Mouse (Mus musculus) ES-CJ7 (cell line): ENCODE data around the gene Hcst.

Experiments
- DNase-seq: peaks from one replicate; pipeline ENCODE4 v3.0.0; 2011; ENCODE audit warnings: low read depth, low spot score

The Hcst gene

GRCm38 (mm10) chr7:30419561-30420499 is at the start of gene Hcst:
Hcst (minus strand) TSS chr7:30419854.
- no peak for DNase-seq

DNA sequence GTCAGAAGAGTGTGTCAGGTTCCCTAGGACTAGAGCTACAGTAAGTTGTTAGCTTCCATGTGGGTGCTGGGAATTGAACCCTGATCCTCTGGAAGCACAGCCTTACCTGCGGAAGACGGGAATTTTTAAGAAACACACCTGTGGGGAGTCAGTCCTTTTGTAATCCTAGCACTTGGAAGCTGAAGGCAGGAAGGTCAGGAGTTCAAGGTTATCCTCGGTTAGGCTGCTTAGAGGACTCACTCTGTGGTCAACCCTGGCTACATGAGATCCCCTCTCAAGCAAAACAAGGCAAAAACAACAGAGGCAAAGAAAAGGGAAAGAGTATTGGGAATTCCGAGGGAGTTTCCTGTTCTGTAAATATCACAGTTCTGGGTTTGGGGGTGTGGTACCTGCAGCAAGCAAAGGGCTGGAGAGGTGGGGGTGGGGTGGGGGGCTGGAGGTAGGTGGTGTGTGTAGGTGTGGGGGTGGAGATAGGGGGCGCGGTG is 45.2 kb upstream of the Hcst start:
- peak; percentile 95 for DNase-seq

GRCm38 (mm10) chr7:30463996-30464395 is 44.3 kb upstream of the Hcst start:
- DNase-seq: peak; percentile 62

DNA sequence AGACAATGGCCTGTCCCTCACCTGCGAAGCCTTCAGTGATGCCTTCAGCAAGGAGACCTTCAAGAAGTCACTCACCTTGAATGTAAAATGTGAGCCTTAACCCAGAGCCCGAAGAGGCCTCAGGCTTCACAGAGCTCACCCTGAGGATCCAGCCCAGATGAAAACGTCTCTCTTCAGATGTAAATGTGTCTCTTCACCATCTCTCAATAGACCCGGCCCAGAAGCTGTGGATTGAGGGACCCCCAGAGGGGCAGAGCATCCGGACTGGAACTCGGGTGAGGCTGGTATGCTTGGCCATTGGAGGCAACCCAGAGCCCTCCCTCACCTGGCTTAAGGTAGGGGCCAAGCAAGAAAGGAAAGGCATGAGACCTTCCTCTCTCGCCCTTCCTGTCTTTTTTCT is 43.9 kb upstream of the Hcst start:
- DNase-seq: peak; percentile 93

- no peak for DNase-seq
These were observed 39.8 kb upstream of the Hcst start for GRCm38 (mm10) chr7:30459484-30459883.

DNA sequence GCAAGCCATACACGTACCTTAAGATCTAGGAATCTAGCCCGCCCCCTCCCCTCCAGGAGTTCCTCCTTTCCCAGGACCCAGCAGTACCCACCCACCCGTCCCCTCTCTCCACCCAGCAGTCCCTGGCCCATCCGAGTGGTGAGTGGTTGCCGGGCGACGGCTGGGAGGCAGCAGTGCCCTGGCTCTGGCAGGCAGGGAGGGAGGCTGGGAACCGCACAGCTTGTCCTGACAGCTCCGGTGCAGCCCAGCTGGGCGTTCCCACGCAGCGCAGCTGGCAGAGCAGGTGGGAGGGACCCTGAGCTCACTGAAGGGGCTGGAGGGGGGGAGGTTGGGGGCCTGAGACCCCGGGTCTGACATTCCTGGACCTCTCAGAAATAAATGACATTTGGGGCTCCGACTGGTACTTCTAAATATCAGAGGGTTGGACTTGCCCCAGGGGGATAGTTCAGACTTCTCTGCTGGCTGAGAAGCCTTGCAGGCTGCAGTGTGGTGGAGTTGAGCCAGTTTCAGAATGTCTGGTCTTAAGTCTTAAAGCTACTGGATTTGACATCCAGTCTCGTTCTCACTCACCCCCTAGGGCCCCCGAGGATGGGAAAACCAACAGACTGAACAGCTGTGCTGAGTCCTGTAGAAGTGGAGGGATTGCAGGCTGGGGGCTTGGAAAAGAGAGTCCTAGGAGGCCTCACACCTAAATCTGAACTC is 38.1 kb upstream of the Hcst start, which contains the start of the genes Kirrel2 and Nphs1:
Gene Kirrel2 (minus strand): TSS at position 62 of the 702 bp plus-strand sequence.
Gene Nphs1 (plus strand): TSS at position 687 of the 702 bp plus-strand sequence.
- peak; percentile 54 for DNase-seq

- DNase-seq: no peak
These were observed 37.4 kb upstream of the Hcst start for GRCm38 (mm10) chr7:30456911-30457628.

GRCm38 (mm10) chr7:30456487-30456886 is 36.8 kb upstream of the Hcst start:
- no peak for DNase-seq

- peak; percentile 54 for DNase-seq
These were observed 34.6 kb upstream of the Hcst start for GRCm38 (mm10) chr7:30454259-30454658.

DNA sequence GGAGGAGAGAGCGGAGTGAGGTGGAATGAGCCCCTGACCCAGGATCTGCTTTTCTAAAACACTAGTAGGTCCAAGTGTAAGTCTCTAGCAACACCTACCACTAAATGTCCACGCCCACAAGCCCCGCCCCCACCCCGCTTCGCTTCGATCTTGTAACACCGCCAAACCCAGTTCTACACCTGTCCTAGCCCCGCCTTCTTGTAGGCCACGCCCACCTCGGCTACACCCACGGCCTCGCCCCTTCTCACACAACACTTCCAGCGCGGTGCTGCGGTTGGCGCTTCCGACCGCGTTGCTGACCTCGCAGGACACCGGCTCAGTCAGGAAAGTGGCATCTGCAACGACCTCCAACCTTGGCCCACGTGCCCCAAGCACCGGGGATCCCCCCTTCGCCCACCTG is 34.1 kb upstream of the Hcst start:
- DNase-seq: peak; percentile 91

GRCm38 (mm10) chr7:30453327-30453726 is 33.7 kb upstream of the Hcst start:
- DNase-seq: no peak

DNA sequence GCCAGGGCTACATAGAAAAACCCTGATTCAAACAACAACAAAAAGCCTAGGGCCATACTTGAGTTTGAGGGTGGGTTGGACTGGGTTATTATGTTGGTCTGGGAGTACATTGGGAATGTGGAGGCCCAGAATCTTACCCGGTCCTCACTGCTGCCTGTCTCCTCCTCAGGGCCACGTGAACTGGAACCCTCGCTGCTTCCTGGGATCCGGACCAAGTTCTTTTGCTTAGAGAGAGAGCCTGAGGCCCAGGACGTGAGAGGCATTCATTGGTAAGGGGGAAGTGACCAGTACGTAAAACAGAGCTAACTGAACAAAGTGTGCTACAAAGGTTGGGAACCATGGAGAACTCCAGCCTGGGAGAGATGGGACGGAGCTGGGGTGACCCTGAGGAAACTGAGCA is 30.6 kb upstream of the Hcst start:
- DNase-seq: no peak

GRCm38 (mm10) chr7:30444971-30445751 is 25.5 kb upstream of the Hcst start, which contains the start of gene Aplp1:
Aplp1 (minus strand) TSS chr7:30445535.
- DNase-seq: peak; percentile 69

DNA sequence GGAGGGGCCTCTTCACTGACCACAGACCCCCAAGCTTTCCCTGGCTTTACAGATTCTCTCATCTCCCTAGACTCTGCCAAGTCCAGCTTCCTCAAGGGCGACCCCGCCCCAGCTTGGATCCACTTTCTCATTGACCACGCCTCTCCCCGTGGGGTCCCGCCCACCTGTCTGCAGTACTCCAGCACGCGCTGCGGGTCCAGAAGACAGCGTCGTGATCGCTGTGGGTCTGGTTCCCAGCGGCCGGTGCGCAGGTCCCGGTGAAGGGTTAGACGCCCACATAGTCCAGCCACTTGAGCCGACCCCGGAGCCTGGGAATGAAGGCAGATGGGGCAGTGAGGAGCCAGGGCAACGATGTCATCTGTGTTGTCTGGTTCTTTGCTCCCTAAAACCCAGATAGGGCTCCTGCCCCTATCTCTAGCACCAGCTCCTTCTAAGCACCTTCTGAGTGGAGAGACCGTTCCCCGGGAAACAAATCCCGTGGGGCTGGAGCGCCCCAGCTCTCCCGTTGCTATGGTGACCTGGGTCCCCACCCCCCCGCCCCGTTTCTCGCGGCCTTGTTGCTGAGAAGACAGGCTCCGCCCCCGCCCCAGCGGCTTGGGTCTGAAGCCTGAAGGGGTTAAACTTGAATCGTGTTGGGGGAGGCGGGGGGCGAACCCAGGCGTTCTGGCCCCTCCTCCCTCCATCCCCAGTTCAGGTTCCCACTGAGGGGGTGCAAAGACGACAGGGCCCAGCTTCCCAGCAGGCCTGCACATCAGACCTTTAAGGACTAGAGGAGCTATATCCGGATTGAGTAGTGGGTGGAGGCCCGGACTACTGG is 24.7 kb upstream of the Hcst start:
- DNase-seq: peak; percentile 86

DNA sequence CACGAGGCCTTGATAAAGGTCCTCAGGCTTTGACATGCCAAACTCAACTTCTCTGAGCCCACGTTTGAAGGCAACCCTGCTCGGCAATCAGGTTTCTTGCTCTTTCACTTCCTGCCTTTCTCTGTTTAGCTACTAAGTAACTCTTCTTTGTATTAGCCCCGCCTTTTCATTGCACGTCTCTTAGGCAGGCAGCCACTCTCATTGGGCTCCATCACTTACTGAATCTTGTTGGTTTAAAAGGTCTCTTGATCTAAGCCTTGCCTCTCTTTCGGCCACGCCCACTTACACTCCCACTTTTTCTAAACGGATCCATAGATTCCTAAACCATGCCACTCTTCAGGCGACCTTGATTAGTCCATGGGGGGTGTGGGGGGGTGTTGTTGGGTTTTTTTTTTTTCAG is 24.0 kb upstream of the Hcst start:
- peak; percentile 84 for DNase-seq

GRCm38 (mm10) chr7:30440697-30441096 is 21.0 kb upstream of the Hcst start:
- peak; percentile 90 for DNase-seq

DNA sequence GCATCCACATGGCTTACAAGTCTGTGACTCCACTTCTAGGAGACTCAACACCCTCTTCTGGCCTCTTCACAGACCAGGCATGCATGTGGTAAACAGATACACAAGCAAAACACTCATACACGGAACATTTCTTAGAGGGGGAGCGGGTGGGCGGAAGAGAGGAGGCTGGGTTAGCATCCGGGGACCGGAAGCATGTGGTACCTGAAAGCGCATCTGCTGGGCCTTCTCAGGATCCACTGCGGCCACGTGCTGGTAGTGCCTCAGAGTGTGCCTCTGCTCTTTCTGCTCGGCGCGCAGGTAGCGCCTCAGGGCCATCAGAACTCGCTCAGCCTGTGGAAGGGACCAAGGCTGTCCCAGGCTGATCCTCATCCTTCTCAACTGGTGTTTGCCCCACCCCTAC is 20.1 kb upstream of the Hcst start:
- DNase-seq: no peak

DNA sequence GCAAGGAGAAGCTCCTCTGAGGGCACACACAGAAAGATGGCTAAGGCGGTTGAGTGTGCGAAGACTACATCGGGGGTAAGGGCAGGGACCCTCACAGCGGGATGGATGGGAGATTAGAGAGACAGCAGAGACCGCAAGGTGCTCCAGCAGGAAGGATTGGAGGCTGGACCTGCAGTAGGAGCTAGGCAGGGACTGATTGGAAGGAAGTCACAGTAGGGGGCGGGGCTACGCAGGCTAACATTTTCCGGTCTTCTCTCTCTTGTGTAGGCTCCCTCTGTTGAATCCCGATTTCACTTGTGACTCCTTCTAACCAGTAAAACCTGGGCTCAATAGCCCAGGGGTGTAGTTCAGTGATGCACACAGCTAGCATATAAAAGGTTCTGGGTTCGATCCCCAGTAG is 17.2 kb upstream of the Hcst start:
- peak; percentile 96 for DNase-seq

DNA sequence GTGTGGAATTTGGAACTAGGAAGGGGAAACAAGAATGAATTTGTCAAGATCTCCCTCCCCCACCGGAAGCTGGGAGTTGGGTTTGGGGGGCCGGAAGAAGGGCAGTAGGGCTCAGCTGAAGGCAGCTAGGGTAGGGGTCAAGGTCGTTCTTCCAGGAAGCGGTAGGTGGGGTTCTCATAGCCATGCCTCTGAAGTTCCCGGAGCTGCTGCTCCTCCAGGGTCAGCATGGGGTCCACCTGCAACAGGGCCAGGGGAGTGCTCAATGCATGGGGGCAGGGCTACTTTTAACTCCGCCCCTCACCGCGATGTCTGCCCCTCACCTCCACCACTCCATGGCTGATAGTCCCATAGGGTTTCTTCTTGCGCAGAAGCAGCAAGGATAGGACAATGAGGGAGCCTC is 15.5 kb upstream of the Hcst start:
- DNase-seq: peak; percentile 91

- peak; percentile 64 for DNase-seq
These were observed 15.0 kb upstream of the Hcst start for GRCm38 (mm10) chr7:30434701-30435100.
